Mouse (Mus musculus): ENCODE data around the gene Aldh16a1. TPM values are rescaled to one million over a fixed set of nuclear protein-coding genes. Genes with fewer than 3 reads are reported as not detected.
"Not testable (repeated sequence)": the region's sequence is repeated elsewhere in the genome, so short reads cannot be mapped to it uniquely, and the experiment has no call there.

Aldh16a1 gene
- total RNA-seq, 2 experiments from 2014 or later = 10.9 to 13.6 TPM

DNA sequence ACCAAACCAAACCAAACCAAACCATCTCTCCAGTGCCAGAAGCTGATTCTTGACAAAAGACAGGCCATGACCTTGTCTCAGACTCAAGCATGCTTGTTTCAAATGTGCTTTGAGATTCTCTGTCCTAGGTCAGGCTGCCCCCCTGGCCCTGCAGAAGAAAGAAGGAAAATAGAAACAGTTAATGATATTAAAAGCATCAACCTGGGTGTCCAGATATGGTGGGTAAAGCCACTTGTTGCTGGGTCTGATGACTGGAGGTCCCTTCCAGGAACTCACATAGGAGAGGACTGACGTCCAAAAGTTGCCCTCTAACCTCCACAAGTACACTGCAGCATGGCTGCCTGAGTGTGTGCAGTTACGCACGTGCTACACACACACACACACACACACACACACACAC, 6.5 kb upstream of the Aldh16a1 start:
- DNase-seq (ENCODE audit: extremely low spot score in 1 of 2, low spot score in 1 of 2) = no peak

DNA sequence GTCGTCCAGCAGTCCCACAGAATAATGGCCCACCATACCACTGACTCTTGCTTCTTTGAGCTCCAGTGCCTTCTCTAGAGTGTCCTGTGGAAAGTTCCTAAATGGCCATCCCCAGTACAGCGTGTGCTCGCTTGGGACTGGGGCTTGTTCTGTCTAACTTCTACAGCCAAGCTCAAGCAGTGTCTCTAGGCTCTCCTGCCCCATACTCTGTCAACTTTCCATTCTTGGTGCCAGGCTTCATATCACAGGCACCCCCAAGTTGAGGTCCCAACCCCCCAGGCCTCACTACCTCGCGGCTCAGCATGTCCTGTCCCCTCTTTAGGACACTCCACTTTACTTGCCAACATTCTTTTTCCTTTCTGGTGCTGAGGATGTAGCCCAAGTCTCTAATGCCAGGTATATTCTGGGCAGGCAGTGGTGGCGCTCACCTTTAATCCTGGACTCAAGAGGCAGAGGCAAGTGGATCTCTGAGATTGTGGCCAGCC, 6.0 kb upstream of the Aldh16a1 start:
- no peak for DNase-seq (ENCODE audit: extremely low spot score in 1 of 2, low spot score in 1 of 2)

DNA sequence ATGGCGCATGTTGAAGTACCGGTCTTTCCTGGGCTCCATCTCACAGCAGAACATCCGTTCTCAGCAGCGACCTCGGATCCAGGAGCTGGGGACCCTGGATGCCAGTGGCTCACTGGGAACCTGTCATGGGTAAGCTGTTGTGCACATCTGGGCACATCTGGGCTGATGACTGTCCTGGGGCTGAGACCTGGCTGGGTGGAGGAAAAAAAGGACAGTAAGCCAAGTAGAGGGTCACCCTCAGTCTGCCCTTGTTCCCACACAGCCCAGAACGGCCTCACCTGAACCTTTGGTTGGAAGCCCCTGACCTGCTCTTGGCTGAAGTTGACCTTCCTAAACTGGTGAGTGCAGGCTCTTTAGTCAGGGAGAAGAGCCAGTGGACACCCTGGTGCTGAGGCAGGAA, 4.6 kb upstream of the Aldh16a1 start:
- DNase-seq (ENCODE audit: extremely low spot score in 1 of 2, low spot score in 1 of 2) = no peak

DNA sequence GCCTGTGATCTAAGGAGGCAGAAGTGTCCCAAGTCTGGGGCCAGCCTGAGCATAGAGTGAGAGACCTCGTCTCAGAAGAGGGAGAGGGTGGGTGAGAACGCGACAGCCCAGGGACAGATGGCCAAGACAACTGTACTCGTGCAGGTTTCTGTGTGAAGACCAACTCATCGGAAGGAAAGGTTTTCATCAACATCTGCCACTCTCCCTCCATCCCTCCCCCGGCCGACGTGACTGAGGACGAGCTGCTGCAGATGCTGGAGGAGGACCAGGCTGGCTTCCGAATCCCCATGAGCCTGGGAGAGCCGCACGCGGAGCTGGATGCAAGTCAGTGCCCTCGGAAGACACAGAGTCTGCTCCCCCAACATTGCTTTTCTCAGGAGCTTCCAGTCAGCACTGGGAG, 3.1 kb upstream of the Aldh16a1 start:
- no peak for DNase-seq (ENCODE audit: extremely low spot score in 1 of 2, low spot score in 1 of 2)

DNA sequence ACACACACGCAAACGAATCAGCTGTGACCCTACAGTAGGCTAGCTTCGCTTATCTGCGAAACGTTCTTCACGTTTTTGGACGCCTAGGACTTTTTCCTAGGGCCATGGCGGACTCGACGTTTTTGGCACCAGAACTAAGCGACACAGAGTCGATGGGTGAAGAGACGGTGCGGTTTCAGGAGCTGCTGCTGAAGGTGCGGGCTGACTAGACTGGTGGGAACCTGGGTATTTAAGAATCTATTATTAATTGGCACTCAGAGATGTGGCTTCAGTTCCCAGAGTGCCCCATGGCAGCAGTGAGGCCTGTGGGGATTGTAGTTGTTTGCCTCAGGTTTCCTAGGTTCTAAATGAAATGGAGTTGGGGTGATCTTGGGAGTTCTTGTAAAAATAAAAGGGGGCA, 1.8 kb upstream of the Aldh16a1 start:
- DNase-seq (ENCODE audit: extremely low spot score in 1 of 2, low spot score in 1 of 2) = no peak

DNA sequence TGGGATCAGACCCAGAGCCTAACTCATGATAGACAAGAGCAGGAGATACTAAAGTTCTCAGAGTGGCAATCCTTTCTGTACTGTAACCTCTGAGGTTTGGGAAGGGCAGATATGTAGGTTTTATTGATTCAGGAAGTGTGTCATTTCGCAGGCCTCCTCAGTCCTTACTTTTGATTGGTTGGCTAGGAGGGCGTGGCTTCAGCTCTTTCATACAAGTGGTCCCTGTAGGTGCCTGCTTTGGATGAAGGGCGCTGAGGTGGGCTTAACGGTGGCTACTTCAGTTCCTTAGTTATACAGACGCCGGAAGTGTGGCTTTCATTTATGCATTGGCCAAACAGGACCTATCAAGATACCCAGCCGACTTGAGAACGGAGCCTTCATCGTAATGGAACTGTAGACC, 1.2 kb upstream of the Aldh16a1 start:
- DNase-seq (ENCODE audit: extremely low spot score in 1 of 2, low spot score in 1 of 2) = no peak

DNA sequence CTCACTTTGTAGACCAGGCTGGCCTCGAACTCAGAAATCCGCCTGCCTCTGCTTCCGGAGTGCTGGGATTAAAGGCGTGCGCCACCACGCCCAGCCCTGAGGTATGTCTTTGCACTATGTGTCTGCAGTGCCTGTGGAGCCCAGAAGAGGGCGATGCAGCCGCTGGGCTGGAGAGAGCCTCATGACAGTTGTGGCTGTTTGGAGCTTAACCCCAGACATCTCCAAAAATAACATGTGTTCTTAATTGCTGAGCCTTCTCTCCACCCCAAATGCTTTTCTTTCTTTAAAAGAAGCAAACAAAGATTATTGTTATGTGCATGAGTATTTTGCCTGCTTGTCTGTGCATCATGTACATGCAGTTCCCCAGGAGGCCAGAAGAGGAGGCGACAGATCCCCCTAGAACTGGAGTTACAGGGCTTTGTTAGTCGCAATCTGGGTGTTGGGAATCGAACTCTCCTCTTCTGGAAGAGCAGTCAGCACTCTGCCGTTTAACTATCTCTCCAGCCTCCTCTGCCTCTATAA, 670 bp upstream of the Aldh16a1 start:
- DNase-seq (ENCODE audit: extremely low spot score in 1 of 2, low spot score in 1 of 2) = peak in 1 of 2 experiments; percentile 38

DNA sequence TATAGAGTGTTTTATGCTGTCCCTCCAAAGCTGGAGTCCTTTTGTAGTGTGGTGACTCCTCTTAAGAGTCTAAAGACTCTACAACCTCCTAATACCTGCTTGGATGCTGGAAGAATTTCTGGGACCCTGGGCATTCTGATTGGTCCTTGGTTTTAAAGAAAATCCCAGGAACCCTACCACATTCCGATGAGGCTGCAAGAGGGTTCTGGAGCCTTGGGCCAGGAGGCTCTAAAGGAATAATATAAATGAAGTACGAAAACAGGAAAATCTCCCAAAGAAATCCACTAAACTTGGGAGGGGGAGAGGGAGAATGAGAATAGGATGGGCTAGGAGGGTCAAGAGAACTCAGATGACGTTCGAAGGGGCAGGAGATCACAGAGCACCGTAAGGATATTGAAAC, 798 bp downstream of the Aldh16a1 start:
- DNase-seq (ENCODE audit: extremely low spot score in 1 of 2, low spot score in 1 of 2) = no peak

DNA sequence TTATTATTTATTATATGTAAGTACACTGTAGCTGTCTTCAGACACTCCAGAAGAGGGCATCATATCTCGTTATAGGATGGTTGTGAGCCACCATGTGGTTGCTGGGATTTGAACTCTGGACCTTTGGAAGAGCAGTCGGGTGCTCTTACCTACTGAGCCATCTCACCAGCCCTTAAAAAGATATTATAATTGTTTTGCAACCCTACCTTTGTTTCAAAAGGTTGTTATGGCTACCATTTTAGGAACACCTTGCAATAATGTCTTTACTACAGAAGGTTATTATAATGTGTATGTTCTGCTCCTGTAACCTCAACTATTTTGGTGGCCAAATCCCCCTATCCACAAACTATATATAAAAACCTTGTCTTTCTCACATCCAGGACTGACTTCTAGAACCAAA, 1.3 kb downstream of the Aldh16a1 start:
- not testable (repeated sequence) for DNase-seq (ENCODE audit: extremely low spot score in 1 of 2, low spot score in 1 of 2)

DNA sequence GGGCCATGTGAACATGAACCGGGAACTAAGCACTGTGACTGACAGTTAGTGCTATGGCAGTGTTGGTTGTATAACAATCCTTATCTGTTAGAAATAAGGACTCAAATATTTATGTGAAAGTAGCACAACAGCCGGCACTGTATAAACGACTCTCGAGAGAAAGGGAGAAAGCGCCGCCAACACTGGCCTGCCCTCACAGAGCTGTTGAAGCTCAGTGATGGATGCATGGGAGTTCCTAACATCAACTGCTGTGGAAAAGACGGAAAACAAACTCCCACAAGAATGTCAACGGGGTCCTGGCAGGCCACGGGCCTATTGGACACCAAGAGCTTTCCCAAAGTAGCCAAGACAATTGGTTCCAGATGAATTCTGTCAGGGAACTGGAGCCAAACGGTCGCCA, 3.1 kb downstream of the Aldh16a1 start:
- no peak for DNase-seq (ENCODE audit: extremely low spot score in 1 of 2, low spot score in 1 of 2)

DNA sequence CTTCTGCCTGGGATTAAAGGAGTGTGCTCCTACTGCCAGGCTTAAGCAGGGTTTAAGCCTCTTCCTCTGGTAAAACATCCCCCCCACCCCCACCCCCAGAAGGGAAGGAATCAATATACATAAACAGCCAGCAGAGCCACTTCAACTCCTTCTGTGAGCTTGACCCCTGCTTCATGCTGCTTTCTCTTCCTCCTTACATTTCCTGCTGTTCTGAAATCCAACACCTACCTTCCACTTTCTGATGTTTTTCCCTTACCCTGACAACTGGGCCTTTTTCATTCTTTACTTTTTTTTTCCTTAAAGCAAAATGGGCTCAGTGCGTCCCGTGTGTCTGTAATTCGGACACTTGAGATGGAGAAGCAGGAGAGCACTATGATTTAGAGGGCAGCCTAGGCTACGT, 4.1 kb downstream of the Aldh16a1 start:
- no peak for DNase-seq (ENCODE audit: extremely low spot score in 1 of 2, low spot score in 1 of 2)

DNA sequence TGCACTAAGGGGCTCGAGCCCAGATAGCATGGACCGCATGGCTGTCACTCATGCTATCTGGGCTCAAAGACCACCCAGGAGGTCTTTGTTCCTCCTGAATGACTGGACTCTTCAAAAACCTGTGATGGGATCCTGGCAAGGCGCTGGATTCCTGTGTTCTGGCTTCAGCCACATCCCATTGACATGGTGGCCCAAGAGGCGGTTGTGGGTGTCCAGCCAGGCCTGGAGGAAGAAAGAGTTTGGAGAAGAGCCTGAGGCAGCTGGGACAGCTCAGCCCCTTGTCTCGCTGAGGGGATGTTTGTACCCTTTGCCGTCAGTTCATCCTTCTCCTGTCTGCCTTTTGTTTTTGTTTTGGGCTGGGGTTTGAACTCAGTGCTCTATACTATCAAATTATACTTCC, 4.8 kb downstream of the Aldh16a1 start:
- DNase-seq (ENCODE audit: extremely low spot score in 1 of 2, low spot score in 1 of 2) = no peak

DNA sequence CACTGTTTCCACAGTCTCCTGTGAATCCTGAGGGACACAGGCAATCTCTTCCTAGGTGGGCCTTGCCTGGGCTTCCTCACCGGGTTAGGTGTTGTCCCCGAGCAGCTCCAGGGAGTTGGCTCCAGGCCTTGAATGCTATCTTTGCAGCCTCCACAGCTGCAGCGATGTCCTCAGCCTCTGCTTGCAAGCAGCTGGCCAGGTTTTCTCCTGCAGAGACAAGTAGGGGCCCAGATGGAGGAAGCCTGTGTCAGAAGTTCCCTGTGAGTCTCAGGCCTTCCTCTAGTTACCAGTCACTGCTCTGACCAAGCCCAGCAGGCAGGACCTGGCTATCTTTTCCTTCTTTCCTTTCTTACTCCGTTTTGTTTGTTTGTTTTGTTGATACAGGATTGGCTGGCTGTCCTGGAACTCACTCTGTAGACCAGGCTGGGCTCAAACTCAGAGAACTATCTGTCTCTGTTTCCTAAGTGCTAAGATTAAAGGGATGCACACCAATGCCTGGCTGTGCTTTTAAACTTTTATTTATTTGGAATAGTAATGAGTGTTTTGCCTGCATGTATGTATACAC, 5.8 kb downstream of the Aldh16a1 start:
- no peak for DNase-seq (ENCODE audit: extremely low spot score in 1 of 2, low spot score in 1 of 2)

DNA sequence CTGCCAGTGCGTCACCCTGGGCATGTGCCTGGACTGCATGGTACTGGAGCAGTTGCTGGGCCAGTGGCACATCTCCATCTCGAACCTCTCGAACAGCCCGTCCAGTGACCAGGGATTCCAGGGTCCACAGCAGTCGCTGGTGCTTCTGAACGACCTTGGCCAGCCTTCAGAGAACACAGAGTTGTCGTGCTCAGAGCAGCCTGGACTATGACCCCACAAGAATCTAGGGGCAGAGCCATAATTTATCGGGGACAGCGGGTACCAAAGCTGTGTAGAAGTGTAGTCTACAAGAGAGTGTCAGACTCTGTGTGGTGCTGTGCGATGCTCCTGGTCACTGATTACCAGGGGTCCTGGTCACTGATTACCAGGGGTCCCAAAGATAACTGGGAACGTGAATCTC, 6.5 kb downstream of the Aldh16a1 start:
- no peak for DNase-seq (ENCODE audit: extremely low spot score in 1 of 2, low spot score in 1 of 2)

DNA sequence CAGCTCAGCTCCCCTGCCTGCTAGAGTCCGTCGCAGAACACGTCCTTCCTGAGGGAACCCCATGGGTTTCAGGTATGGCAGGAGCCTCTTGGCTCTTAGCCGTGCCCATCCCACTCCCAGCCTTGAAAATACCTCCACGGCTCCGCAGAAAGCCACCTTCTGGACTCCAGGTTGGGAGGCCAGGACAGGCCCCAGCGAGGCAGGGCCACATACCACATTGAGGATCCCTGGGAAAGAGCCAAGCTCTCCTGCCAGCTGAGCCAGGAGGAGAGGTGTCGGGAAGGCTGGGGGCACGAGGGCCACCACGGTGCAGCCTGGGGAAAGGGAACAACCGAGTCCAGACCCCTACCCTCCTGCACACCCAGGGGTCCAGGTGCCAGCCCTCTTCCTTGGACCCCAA, 7.1 kb downstream of the Aldh16a1 start:
- DNase-seq (ENCODE audit: extremely low spot score in 1 of 2, low spot score in 1 of 2) = no peak

DNA sequence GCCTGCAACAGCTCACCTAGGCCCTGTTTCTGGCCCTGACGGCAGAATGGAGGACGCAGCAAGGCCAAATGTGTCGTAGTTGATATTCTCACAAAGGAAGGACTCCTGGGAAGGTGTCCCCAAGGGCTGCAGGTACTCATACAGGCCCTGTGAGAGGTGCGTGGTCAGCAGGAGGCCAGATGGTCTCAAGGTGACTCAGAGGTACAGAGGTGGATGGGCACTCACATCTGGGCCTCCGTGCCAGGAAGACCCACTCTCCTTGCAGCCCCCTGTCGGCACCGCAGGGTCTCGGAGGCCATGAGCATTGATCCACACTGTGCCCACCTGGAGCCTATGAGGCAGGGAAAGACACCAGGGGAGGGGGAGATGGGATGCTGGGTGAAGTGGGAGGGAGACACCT, 8.9 kb downstream of the Aldh16a1 start:
- DNase-seq (ENCODE audit: extremely low spot score in 1 of 2, low spot score in 1 of 2) = no peak

DNA sequence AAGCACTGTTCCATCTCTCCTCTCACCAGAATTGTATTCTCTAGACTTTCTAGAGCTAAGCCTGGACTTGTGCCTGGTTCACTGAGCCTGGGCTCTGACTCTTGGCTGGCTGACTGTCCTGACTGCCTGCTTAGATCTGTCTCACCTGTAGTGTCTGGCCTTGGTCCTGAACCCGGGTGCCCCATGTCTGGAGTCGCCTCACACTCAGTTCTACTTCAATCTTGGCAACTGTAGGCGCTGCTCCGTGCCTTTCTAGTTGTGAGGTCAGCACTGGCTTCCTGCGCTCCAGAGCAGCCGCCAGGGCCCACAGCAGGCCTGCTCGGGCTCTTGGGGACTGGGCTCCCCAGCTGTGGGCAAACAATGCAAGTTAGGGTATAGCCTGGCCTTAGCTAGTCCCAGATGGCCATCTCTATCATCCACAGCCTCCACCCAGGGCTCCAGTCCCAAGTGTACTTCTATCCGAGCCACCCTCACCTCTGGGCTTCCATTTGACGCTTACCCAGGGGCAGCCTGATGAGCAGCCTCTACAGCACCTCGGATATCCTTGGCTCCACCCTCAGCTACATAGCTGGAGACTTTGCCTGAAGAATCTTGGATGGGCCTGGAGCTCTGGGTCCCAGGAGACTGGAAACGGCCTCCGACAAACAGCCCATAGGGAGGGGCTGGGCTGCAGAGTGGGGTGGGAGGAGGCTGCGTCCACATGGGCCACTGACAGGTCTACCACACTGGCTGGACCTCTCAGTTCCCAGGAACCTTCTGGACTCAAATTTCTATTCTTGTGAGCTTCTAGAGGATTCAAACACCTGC, 9.8 kb downstream of the Aldh16a1 start:
- DNase-seq (ENCODE audit: extremely low spot score in 1 of 2, low spot score in 1 of 2) = no peak

DNA sequence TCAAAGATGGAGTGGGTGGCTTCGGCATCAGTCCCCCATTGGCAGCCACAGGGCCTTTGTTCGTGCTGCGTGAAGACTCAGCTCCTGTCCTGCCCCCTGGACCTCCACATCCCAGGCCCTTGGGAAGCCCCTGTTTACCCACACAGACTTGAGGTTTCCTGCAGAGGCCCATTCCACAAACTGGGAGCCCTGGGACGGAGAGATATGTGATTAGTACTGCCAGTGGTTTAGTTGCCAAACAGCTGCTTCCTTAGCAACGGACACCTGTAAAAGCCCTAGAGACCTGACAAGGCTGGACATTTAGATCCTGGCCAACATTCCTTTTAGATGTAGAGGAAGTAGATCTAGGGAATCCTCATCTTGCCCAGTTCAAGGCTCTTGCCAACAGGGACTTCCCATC, 12.5 kb downstream of the Aldh16a1 start:
- DNase-seq (ENCODE audit: extremely low spot score in 1 of 2, low spot score in 1 of 2) = no peak

DNA sequence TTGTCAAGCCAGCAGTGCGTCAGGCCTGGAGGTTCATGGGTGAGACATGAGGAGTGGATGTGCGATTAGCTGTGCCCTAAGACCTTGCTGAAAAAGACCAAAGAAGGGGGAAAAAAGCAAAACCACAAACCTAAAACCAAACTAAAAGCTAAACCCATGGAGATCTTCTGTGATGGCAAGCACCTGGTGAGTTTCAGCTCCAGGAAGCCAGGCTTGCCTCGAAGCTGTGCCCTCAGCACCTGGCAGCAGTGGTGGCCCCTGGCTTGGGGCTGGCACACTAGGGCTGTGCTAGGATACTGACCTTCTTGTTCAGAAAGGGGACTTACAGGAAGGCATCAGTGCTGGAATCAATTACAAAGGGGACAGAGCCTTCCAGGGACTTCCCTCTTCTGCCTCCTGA, 13.1 kb downstream of the Aldh16a1 start:
- no peak for DNase-seq (ENCODE audit: extremely low spot score in 1 of 2, low spot score in 1 of 2)

DNA sequence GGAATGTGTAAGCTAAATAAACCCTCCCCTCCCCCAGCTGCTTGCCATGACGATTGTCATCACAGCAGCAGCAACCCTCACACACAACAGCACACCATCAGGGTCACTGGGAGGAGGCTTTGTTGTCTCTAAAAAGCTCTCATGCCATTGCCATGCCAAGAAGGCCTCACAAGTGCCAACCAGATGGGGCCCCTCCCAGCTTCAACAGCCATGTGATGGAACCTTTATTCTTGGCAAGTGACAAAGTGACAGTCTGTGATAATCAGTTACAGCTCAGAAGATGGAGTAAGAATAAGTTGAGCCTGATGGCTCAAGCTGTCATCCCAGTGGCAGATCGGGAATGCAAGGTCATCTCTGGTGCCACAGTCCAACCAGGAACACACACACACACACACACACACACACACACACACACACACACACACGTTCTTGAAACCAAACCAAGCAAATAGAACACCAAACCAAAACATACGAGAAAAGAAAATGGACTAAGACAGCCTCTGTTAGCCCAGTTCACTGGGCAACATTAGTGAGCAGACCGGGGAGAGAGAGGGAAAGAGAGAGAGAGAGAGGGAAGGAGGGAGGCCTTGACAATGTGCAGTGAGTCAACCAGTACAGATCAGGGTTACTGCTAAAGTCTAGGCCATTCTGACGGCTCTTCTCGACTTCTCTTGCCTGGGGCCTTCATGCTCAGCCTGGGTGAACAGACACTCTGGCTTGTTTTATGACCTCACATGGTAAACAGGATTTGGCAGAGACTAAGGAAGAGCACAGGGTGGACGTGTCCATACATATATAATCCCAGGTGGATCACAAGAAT, 14.3 kb downstream of the Aldh16a1 start:
- DNase-seq (ENCODE audit: extremely low spot score in 1 of 2, low spot score in 1 of 2) = no peak

DNA sequence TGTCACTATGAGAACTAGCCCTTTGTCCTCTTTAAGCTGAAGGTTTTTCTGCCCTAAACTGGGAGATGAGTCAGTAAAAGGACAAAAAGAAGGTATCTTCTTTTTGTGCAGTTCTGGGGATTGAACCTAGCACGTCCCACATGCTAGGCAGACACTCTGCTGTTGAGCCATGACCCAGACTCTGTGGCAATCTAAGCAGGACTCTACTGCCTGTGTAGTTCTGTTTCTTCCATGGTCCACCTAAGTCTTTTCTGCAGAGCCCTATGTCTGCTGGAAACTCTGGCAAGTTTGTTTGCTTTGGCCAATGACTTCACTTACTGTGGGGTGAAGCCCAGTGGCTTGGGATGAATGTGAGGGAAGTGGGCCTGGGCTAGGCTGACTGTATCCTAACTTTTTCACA, 16.0 kb downstream of the Aldh16a1 start:
- DNase-seq (ENCODE audit: extremely low spot score in 1 of 2, low spot score in 1 of 2) = no peak

Data from layer of hippocampus, postnatal 25 days (tissue).